Mouse (Mus musculus): ENCODE data around the gene C330007P06Rik. TPM values are rescaled to one million over a fixed set of nuclear protein-coding genes. Genes with fewer than 3 reads are reported as not detected.
"Not testable (repeated sequence)": the region's sequence is repeated elsewhere in the genome, so short reads cannot be mapped to it uniquely, and the experiment has no call there.

The C330007P06Rik gene
- total RNA-seq (2021), result 10 to 100 TPM; 25.6 to 26.5 TPM

GRCm38 (mm10) chrX:36873765-36874164, at the start of gene C330007P06Rik, which contains the start of gene Ube2a:
Gene C330007P06Rik (minus strand): TSS chrX:36874111.
Gene Ube2a (plus strand): TSS chrX:36873900.
- no peak for DNase-seq
- intact Hi-C loops (cut with DNase I), result no loop called here

- no peak for DNase-seq
- intact Hi-C loops (cut with DNase I), result loop anchor here (10.0 kb wide), 2 partner anchors 53 to 103 kb away; no protein-coding TSS in a partner anchor
Observed at GRCm38 (mm10) chrX:36921346-36921745, 47.4 kb upstream of the C330007P06Rik start.

- DNase-seq, result no peak
- intact Hi-C loops (cut with DNase I), result no loop called here
Observed at GRCm38 (mm10) chrX:36917749-36918148, 43.8 kb upstream of the C330007P06Rik start.

- intact Hi-C loops (cut with DNase I), result no loop called here
- DNase-seq, result peak; percentile 40
Observed at GRCm38 (mm10) chrX:36911343-36911742, 37.4 kb upstream of the C330007P06Rik start.

- DNase-seq, result no peak
- intact Hi-C loops (cut with DNase I), result loop anchor here (10.0 kb wide), 1 partner anchor 272 kb away; no protein-coding TSS in a partner anchor
Observed at GRCm38 (mm10) chrX:36906539-36906938, 32.6 kb upstream of the C330007P06Rik start.

- peak; percentile 92 for DNase-seq
- intact Hi-C loops (cut with DNase I), result loop anchor here (10.0 kb wide), 1 partner anchor 268 kb away; no protein-coding TSS in a partner anchor
Observed at GRCm38 (mm10) chrX:36903115-36903768, 29.3 kb upstream of the C330007P06Rik start.

- intact Hi-C loops (cut with DNase I), result loop anchor here (10.0 kb wide), 1 partner anchor 268 kb away; no protein-coding TSS in a partner anchor
- DNase-seq, result peak; percentile 53
Observed at GRCm38 (mm10) chrX:36902321-36903114, 28.6 kb upstream of the C330007P06Rik start, which contains the start of gene Nkrf. Gene Nkrf (minus strand): TSS chrX:36902899.

GRCm38 (mm10) chrX:36901655-36902054, 27.7 kb upstream of the C330007P06Rik start:
- intact Hi-C loops (cut with DNase I), result loop anchor here (10.0 kb wide), 1 partner anchor 267 kb away; no protein-coding TSS in a partner anchor
- DNase-seq, result no peak

GRCm38 (mm10) chrX:36898931-36899330, 25.0 kb upstream of the C330007P06Rik start:
- DNase-seq; intact Hi-C loops (cut with DNase I): not testable (repeated sequence)

- DNase-seq, result peak; percentile 11
- intact Hi-C loops (cut with DNase I), result no loop called here
Observed at GRCm38 (mm10) chrX:36884719-36885118, 10.8 kb upstream of the C330007P06Rik start.

GRCm38 (mm10) chrX:36874704-36875128, 805 bp upstream of the C330007P06Rik start:
- no peak for DNase-seq
- intact Hi-C loops (cut with DNase I), result no loop called here

GRCm38 (mm10) chrX:36874178-36874696, 326 bp upstream of the C330007P06Rik start:
- peak; percentile 88 for DNase-seq
- intact Hi-C loops (cut with DNase I), result no loop called here

GRCm38 (mm10) chrX:36870372-36870771, 3.5 kb downstream of the C330007P06Rik start:
- intact Hi-C loops (cut with DNase I), result no loop called here
- DNase-seq, result no peak

GRCm38 (mm10) chrX:36864609-36865328, 9.1 kb downstream of the C330007P06Rik start:
- intact Hi-C loops (cut with DNase I), result no loop called here
- no peak for DNase-seq

GRCm38 (mm10) chrX:36863766-36864608, 9.9 kb downstream of the C330007P06Rik start:
- intact Hi-C loops (cut with DNase I), result no loop called here

GRCm38 (mm10) chrX:36852631-36853030, 21.3 kb downstream of the C330007P06Rik start:
- intact Hi-C loops (cut with DNase I), result no loop called here
- no peak for DNase-seq

More at GRCm38 (mm10) chrX:36863766-36864608, 9.9 kb downstream of the C330007P06Rik start:
- peak; percentile 80 for DNase-seq

- intact Hi-C loops (cut with DNase I), result no loop called here
- no peak for DNase-seq
Observed at GRCm38 (mm10) chrX:36847152-36847551, 26.8 kb downstream of the C330007P06Rik start.

- intact Hi-C loops (cut with DNase I), result no loop called here
- DNase-seq, result no peak
Observed at GRCm38 (mm10) chrX:36843346-36843990, 30.4 kb downstream of the C330007P06Rik start.

- intact Hi-C loops (cut with DNase I), result no loop called here
- no peak for DNase-seq
Observed at GRCm38 (mm10) chrX:36841698-36842097, 32.2 kb downstream of the C330007P06Rik start.

Data from left cerebral cortex, postnatal 4 days (tissue).